Mouse (Mus musculus): ENCODE measurements around the gene Zmynd11. TPM values are rescaled to one million over a fixed set of nuclear protein-coding genes. Genes with fewer than 3 reads are reported as not detected.
A peak's percentile ranks its signal among the peaks of the same experiment; 100 is the strongest.
"Not testable (repeated sequence)": the region's sequence is repeated elsewhere in the genome, so short reads cannot be mapped to it uniquely, and the experiment has no call there.

The Zmynd11 gene
- polyA plus RNA-seq, 1 experiment from 2014 or later: 119 TPM

- H3K4me3 ChIP-seq: no peak overlapping the region
- WGBS: 77% methylated on average over 6 of the region's 6 CpGs
- no peak overlapping the region for H3K9ac ChIP-seq
- no peaks in the 10 kb centered on the region for H3K27me3 ChIP-seq
- H3K4me2 ChIP-seq: no peak overlapping the region
- no peaks in the 10 kb centered on the region for H3K36me3 ChIP-seq
- H3K9me3 ChIP-seq: no peaks in the 10 kb centered on the region
- ATAC-seq (ENCODE audit: insufficient number of reproducible peaks, insufficient read depth, low FRiP score, low TSS enrichment, low read depth): no peak
- H3K4me1 ChIP-seq: peaks cover 35% of the 10 kb centered on the region
- H3K27ac ChIP-seq: no peak overlapping the region; the same call in 1 of the 2 replicates
Observed at GRCm38 (mm10) chr13:9760057-9760456, 5.1 kb downstream of the Zmynd11 start.

- peak; percentile 64 for ATAC-seq (ENCODE audit: insufficient number of reproducible peaks, insufficient read depth, low FRiP score, low TSS enrichment, low read depth)
- Histone ChIP-seq H3K4me1 (peaks cover 45% of the 10 kb centered on the region), H3K9me3 (no peaks in the 10 kb centered on the region), H3K4me2 (peak overlapping the region; percentile 39), H3K9ac (0 out of 2 replicates have a peak overlapping the region, but pooled peaks have one; percentile 32), H3K36me3 (no peaks in the 10 kb centered on the region), H3K27me3 (no peaks in the 10 kb centered on the region), H3K4me3 (no peak overlapping the region), H3K27ac (peak overlapping the region; percentile 74)
- WGBS: 37% methylated on average over 9 of the region's 9 CpGs
Observed at GRCm38 (mm10) chr13:9757842-9758491, 7.2 kb downstream of the Zmynd11 start.

- no peaks in the 10 kb centered on the region for H3K9me3 ChIP-seq
- no peak for ATAC-seq (ENCODE audit: insufficient number of reproducible peaks, insufficient read depth, low FRiP score, low TSS enrichment, low read depth)
- no peak overlapping the region for H3K4me3 ChIP-seq
- no peak overlapping the region for H3K9ac ChIP-seq
- peaks cover 34% of the 10 kb centered on the region for H3K4me1 ChIP-seq
- H3K36me3 ChIP-seq: no peaks in the 10 kb centered on the region
- 59% methylated on average over 3 of the region's 3 CpGs for WGBS
- no peaks in the 10 kb centered on the region for H3K27me3 ChIP-seq
- no peak overlapping the region for H3K27ac ChIP-seq
- H3K4me2 ChIP-seq: no peak overlapping the region
Observed at GRCm38 (mm10) chr13:9753706-9754105, 11.4 kb downstream of the Zmynd11 start.

DNA sequence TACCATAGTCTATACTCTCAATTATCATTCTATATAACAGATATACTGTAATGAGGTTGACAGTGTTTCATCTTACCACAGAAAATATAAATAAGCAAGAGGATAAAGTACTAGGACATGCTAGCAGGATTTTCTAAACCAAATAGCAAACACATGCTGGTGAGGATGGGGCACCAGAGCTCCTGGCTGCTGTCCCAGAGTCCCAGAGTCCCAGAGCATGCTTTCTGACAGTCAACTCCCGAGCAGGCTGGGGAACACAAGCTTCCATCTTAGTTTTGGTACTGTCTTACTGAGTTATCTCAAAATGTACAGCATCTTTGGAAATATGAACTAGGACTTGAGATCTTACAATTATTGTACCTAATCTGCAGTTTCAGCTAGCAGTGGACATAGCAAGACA, 14.8 kb downstream of the Zmynd11 start:
- Histone ChIP-seq H3K9me3 (no peaks in the 10 kb centered on the region), H3K27me3 (no peaks in the 10 kb centered on the region), H3K9ac (no peak overlapping the region), H3K36me3 (no peaks in the 10 kb centered on the region), H3K4me1 (peaks cover 24% of the 10 kb centered on the region), H3K4me3 (no peak overlapping the region), H3K27ac (0 out of 2 replicates have a peak overlapping the region, but pooled peaks have one; percentile 7), H3K4me2 (no peak overlapping the region)
- WGBS: 7% methylated on average over 1 of the region's 1 CpGs
- ATAC-seq (ENCODE audit: insufficient number of reproducible peaks, insufficient read depth, low FRiP score, low TSS enrichment, low read depth): no peak

DNA sequence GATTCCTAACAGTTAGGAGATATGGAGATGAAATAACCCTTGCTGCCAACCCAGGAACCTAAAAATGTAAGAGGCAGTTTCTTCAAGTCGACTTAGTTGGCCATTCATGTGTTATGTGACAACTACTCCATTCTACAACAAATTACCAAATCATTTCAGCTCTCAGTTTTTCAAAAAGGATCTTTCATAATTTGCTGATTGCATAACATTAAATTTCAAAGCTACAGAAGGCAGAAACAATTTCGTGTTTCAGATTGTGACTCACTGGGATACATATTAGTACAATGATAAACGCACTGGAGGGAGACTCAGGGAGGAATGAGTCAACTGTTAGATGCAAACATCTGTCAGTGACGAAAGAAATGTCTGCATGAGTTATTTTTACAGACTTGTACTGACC, 15.3 kb downstream of the Zmynd11 start:
- Histone ChIP-seq H3K9me3 (no peaks in the 10 kb centered on the region), H3K27me3 (no peaks in the 10 kb centered on the region), H3K4me3 (no peak overlapping the region), H3K36me3 (no peaks in the 10 kb centered on the region), H3K4me1 (peaks cover 24% of the 10 kb centered on the region), H3K9ac (no peak overlapping the region), H3K27ac (no peak overlapping the region), H3K4me2 (no peak overlapping the region)
- WGBS: 69% methylated on average over 4 of the region's 4 CpGs
- ATAC-seq (ENCODE audit: insufficient number of reproducible peaks, insufficient read depth, low FRiP score, low TSS enrichment, low read depth): no peak

- H3K36me3 ChIP-seq: peaks cover 5% of the 10 kb centered on the region; the same call in 1 of the 2 replicates
- no peak for ATAC-seq (ENCODE audit: insufficient number of reproducible peaks, insufficient read depth, low FRiP score, low TSS enrichment, low read depth)
- H3K4me3 ChIP-seq: no peak overlapping the region
- no peaks in the 10 kb centered on the region for H3K9me3 ChIP-seq
- 68% methylated on average over 2 of the region's 2 CpGs for WGBS
- H3K4me2 ChIP-seq: no peak overlapping the region
- H3K27me3 ChIP-seq: no peaks in the 10 kb centered on the region
- no peak overlapping the region for H3K9ac ChIP-seq
- no peak overlapping the region for H3K27ac ChIP-seq
- H3K4me1 ChIP-seq: peaks cover 6% of the 10 kb centered on the region
Observed at GRCm38 (mm10) chr13:9738190-9738589, 26.9 kb downstream of the Zmynd11 start.

- WGBS: 86% methylated on average over 5 of the region's 5 CpGs
- Histone ChIP-seq H3K4me3 (no peak overlapping the region), H3K4me1 (no peaks in the 10 kb centered on the region), H3K9me3 (no peaks in the 10 kb centered on the region), H3K9ac (no peak overlapping the region), H3K4me2 (no peak overlapping the region), H3K27ac (no peak overlapping the region), H3K27me3 (no peaks in the 10 kb centered on the region), H3K36me3 (peaks cover 12% of the 10 kb centered on the region)
- ATAC-seq (ENCODE audit: insufficient number of reproducible peaks, insufficient read depth, low FRiP score, low TSS enrichment, low read depth): no peak
Observed at GRCm38 (mm10) chr13:9737024-9737423, 28.1 kb downstream of the Zmynd11 start.

DNA sequence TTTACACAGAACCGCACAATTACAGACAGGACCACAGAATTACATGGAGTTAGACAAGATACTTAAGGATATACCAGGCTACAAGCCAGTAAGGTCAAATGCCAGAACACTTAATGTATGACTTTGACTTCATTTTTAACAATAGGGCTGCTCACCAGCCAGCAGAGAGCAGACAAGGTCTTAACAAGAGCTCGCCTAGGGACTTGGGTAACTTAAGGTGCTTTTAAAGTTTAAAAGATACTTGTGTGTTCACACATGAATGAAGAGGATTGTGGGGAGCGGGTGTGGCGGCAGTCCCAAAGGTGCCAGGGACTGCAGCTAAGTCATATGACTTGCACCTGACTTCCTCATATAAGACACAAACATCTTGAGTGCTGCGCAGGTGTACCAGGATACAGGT, 32.9 kb downstream of the Zmynd11 start:
- H3K27ac ChIP-seq; H3K4me2 ChIP-seq; H3K9me3 ChIP-seq; H3K27me3 ChIP-seq; H3K4me1 ChIP-seq; H3K4me3 ChIP-seq; H3K9ac ChIP-seq; ATAC-seq (ENCODE audit: insufficient number of reproducible peaks, insufficient read depth, low FRiP score, low TSS enrichment, low read depth): not testable (repeated sequence)
- WGBS: 91% methylated on average over 4 of the region's 5 CpGs
- peaks cover 38% of the 10 kb centered on the region for H3K36me3 ChIP-seq

DNA sequence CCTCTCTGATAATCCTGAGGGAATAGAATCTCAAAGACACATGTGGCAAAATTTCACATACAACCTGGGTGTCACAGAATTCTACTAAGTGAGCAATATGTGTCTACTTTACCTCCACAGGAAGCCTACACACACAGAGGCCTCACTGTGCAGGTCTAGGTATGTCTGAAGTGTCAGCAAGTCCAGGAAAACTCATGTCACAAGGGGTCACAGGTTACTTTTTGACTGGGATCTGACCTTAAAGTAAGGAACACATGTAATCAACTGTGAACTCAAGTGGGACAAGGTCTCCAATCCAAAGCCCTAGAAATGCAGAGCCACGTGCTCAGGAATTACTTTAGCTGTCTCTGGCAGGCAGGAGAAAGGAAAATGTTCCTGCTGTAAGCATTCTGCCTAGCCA, 36.1 kb downstream of the Zmynd11 start:
- Histone ChIP-seq H3K9me3 (no peaks in the 10 kb centered on the region), H3K27me3 (no peaks in the 10 kb centered on the region), H3K4me1 (no peaks in the 10 kb centered on the region), H3K9ac (no peak overlapping the region), H3K36me3 (peaks cover 49% of the 10 kb centered on the region), H3K27ac (no peak overlapping the region), H3K4me2 (no peak overlapping the region), H3K4me3 (no peak overlapping the region)
- no peak for ATAC-seq (ENCODE audit: insufficient number of reproducible peaks, insufficient read depth, low FRiP score, low TSS enrichment, low read depth)
- WGBS: 68% methylated on average over 1 of the region's 1 CpGs

GRCm38 (mm10) chr13:9715224-9715623, 49.9 kb downstream of the Zmynd11 start:
- 89% methylated on average over 1 of the region's 1 CpGs for WGBS

DNA sequence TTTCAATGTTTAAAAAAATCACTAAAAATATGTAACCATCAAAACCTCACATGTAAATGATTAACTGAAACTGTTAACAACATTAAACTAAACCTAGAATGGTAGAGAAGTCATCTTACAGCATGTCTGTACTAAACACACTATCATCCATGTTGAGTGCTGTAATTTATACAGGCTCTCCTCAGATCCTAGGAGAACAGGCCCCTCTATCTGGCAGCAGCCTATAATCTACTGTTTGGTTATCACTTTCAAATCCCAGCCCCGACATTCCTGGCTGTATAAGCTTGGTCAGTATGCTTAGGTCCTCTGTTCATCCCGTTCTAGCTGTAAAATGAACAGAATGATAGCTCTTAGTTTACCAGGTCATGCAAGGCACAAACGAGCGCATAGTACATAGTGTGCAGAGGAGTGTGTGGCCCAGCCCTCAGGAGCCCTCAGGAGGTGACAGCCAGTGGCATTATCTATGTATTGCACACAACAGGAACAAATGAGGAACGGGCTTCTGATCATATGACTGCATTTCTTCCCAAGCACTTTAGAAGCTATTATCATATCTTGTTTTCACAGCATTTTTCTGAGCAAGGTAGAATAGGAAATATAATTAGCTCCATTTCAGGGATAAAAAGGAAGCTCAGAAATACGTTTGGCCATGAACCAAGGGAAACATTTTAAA, 51.5 kb downstream of the Zmynd11 start:
- H3K4me1 ChIP-seq: peaks cover 5% of the 10 kb centered on the region
- WGBS: 90% methylated on average over 6 of the region's 6 CpGs
- no peak overlapping the region for H3K4me3 ChIP-seq
- no peak overlapping the region for H3K4me2 ChIP-seq
- no peaks in the 10 kb centered on the region for H3K9me3 ChIP-seq
- no peaks in the 10 kb centered on the region for H3K27me3 ChIP-seq
- no peak overlapping the region for H3K9ac ChIP-seq
- ATAC-seq (ENCODE audit: insufficient number of reproducible peaks, insufficient read depth, low FRiP score, low TSS enrichment, low read depth): no peak
- H3K27ac ChIP-seq: no peak overlapping the region
- peaks cover 18% of the 10 kb centered on the region for H3K36me3 ChIP-seq

More at GRCm38 (mm10) chr13:9715224-9715623, 49.9 kb downstream of the Zmynd11 start:
- Histone ChIP-seq H3K4me2 (no peak overlapping the region), H3K27me3 (no peaks in the 10 kb centered on the region), H3K27ac (no peak overlapping the region), H3K4me3 (no peak overlapping the region), H3K9me3 (no peaks in the 10 kb centered on the region), H3K36me3 (peaks cover 15% of the 10 kb centered on the region), H3K4me1 (no peaks in the 10 kb centered on the region), H3K9ac (no peak overlapping the region)
- ATAC-seq (ENCODE audit: insufficient number of reproducible peaks, insufficient read depth, low FRiP score, low TSS enrichment, low read depth): no peak

- Histone ChIP-seq H3K4me1 (peaks cover 9% of the 10 kb centered on the region), H3K9ac (no peak overlapping the region), H3K36me3 (peaks cover 22% of the 10 kb centered on the region), H3K9me3 (no peaks in the 10 kb centered on the region), H3K4me2 (no peak overlapping the region), H3K27ac (no peak overlapping the region), H3K4me3 (no peak overlapping the region), H3K27me3 (no peaks in the 10 kb centered on the region)
- ATAC-seq (ENCODE audit: insufficient number of reproducible peaks, insufficient read depth, low FRiP score, low TSS enrichment, low read depth): no peak
- 87% methylated on average over 3 of the region's 3 CpGs for WGBS
Observed at GRCm38 (mm10) chr13:9712971-9713370, 52.2 kb downstream of the Zmynd11 start.

All from embryonic facial prominence, embryonic 13.5 days (tissue).